Mouse (Mus musculus): ENCODE measurements around the gene Pramef8.

GRCm38 (mm10) chr4:143394181-143394580 lies 18.0 kb upstream of the Pramef8 start, which contains the start of gene Pramel1:
- TF ChIP-seq CTCF (conservative IDR thresholded peaks at IDR 0.05; ENCODE audit: low read length) (no peak), POU5F1 (IDR thresholded peaks at IDR 0.05; ENCODE audit: borderline replicate concordance, low read length) (no peak), NANOG (IDR thresholded peaks at IDR 0.05; ENCODE audit: borderline replicate concordance, low read length) (no peak)
